Mouse (Mus musculus) heart, embryonic 11.5 days (tissue): ENCODE data around the gene Mapk9. TPM values are rescaled to one million over a fixed set of nuclear protein-coding genes. Genes with fewer than 3 reads are reported as not detected.

Source experiments
- ATAC-seq: fragments of 200-750 bp; cut with Nextera tagmentation; replicated peaks from 2 replicates; pipeline ENCODE4 v1.8.0; 2017; ENCODE audit warnings: moderate library complexity; ENCODE audit not compliant: insufficient number of reproducible peaks, low FRiP score, low TSS enrichment
- H3K27ac ChIP-seq: fragments of 300-500 bp; sonication (generic); 2 replicates; pipeline ENCODE4 v1.5.1; 2014; ENCODE audit warnings: mild to moderate bottlenecking, low read depth, low read length
- H3K27me3 ChIP-seq: fragments of 300-500 bp; sonication (generic); 2 replicates; pipeline ENCODE4 v1.6.1; 2014; ENCODE audit warnings: mild to moderate bottlenecking, low read length, mixed read lengths; ENCODE audit not compliant: control insufficient read depth, insufficient read depth
- H3K36me3 ChIP-seq: fragments of 300-500 bp; sonication (generic); 2 replicates; pipeline ENCODE4 v1.6.1; 2014; ENCODE audit warnings: mild to moderate bottlenecking, low read length, moderate library complexity, mixed read lengths; ENCODE audit not compliant: control insufficient read depth, insufficient read depth
- H3K4me1 ChIP-seq: fragments of 300-500 bp; sonication (generic); 2 replicates; pipeline ENCODE4 v1.6.1; 2014; ENCODE audit warnings: low read length; ENCODE audit not compliant: control insufficient read depth, insufficient read depth
- H3K4me2 ChIP-seq: fragments of 300-500 bp; sonication (generic); 2 replicates; pipeline ENCODE4 v1.6.1; 2014; ENCODE audit warnings: mild to moderate bottlenecking, moderate library complexity
- H3K4me3 ChIP-seq: fragments of 300-500 bp; sonication (generic); 2 replicates; pipeline ENCODE4 v1.5.1; 2014; ENCODE audit warnings: low read depth, low read length
- H3K9ac ChIP-seq: fragments of 300-500 bp; sonication (generic); 2 replicates; pipeline ENCODE4 v1.6.1; 2014; ENCODE audit warnings: mild to moderate bottlenecking, low read depth, low read length, moderate library complexity
- H3K9me3 ChIP-seq: fragments of 300-500 bp; sonication (generic); replicated peaks from 2 replicates; pipeline ENCODE4 v1.6.1; 2016; ENCODE audit warnings: low read length; ENCODE audit not compliant: control insufficient read depth
- WGBS: fragments of 180-500 bp; shearing (Covaris S2); extraction: QIAGEN DNeasy Blood & Tissue Kit; methylation state at CpG from one replicate; pipeline ENCODE4 v1.1.7; 2014; ENCODE audit not compliant: insufficient replicate concordance; 5-methylcytosine and 5-hydroxymethylcytosine counted together
- polyA plus RNA-seq: library from polyadenylated mRNA; unstranded; fragments of >200 nt; fragmentation: Nextera tagmentation; extraction: Ambion mirVana; gene quantifications from 2 replicates; pipeline ENCODE4 v1.2.1, GENCODE M21; 2014

The Mapk9 gene
- polyA plus RNA-seq, 1 experiment from 2014 or later = 35.8 TPM

- Histone ChIP-seq H3K27ac (no peak overlapping the region), H3K36me3 (peaks cover 4% of the 10 kb centered on the region), H3K4me1 (peaks cover 6% of the 10 kb centered on the region), H3K27me3 (no peaks in the 10 kb centered on the region), H3K4me3 (no peak overlapping the region), H3K4me2 (no peak overlapping the region), H3K9ac (no peak overlapping the region), H3K9me3 (no peaks in the 10 kb centered on the region)
- 91% methylated on average over 3 of the region's 3 CpGs for WGBS
- no peak for ATAC-seq
Observed at GRCm38 (mm10) chr11:49883394-49883793, 36.8 kb downstream of the Mapk9 start.

- no peaks in the 10 kb centered on the region for H3K36me3 ChIP-seq
- no peaks in the 10 kb centered on the region for H3K9me3 ChIP-seq
- no peaks in the 10 kb centered on the region for H3K4me1 ChIP-seq
- WGBS = 76% methylated on average over 5 of the region's 5 CpGs
- no peak overlapping the region for H3K4me2 ChIP-seq
- ATAC-seq = no peak
- no peak overlapping the region for H3K4me3 ChIP-seq
- no peaks in the 10 kb centered on the region for H3K27me3 ChIP-seq
- H3K27ac ChIP-seq = no peak overlapping the region
- no peak overlapping the region for H3K9ac ChIP-seq
Observed at GRCm38 (mm10) chr11:49888469-49888868, 41.9 kb downstream of the Mapk9 start.

GRCm38 (mm10) chr11:49891993-49892392 lies 45.4 kb downstream of the Mapk9 start:
- no peak overlapping the region for H3K9ac ChIP-seq
- H3K27me3 ChIP-seq = no peaks in the 10 kb centered on the region
- H3K9me3 ChIP-seq = no peaks in the 10 kb centered on the region
- H3K4me1 ChIP-seq = no peaks in the 10 kb centered on the region
- 84% methylated on average over 5 of the region's 5 CpGs for WGBS
- H3K4me3 ChIP-seq = no peak overlapping the region
- no peaks in the 10 kb centered on the region for H3K36me3 ChIP-seq
- H3K27ac ChIP-seq = no peak overlapping the region
- no peak overlapping the region for H3K4me2 ChIP-seq
- no peak for ATAC-seq

- Histone ChIP-seq H3K4me1 (no peaks in the 10 kb centered on the region), H3K9ac (no peak overlapping the region), H3K9me3 (no peaks in the 10 kb centered on the region), H3K27me3 (peaks cover 4% of the 10 kb centered on the region), H3K27ac (no peak overlapping the region; the same call in 1 of the 2 replicates), H3K4me2 (no peak overlapping the region), H3K4me3 (no peak overlapping the region), H3K36me3 (no peaks in the 10 kb centered on the region)
- no peak for ATAC-seq
- 73% methylated on average over 11 of the region's 11 CpGs for WGBS
Observed at GRCm38 (mm10) chr11:49893806-49894205, 47.3 kb downstream of the Mapk9 start.

GRCm38 (mm10) chr11:49895966-49896590 lies 49.5 kb downstream of the Mapk9 start:
- WGBS = 41% methylated on average over 6 of the region's 6 CpGs
- no peak overlapping the region for H3K9ac ChIP-seq
- H3K4me3 ChIP-seq = no peak overlapping the region
- H3K27me3 ChIP-seq = peaks cover 24% of the 10 kb centered on the region
- H3K36me3 ChIP-seq = no peaks in the 10 kb centered on the region
- ATAC-seq = no peak
- H3K27ac ChIP-seq = no peak overlapping the region
- no peaks in the 10 kb centered on the region for H3K4me1 ChIP-seq
- H3K4me2 ChIP-seq = no peak overlapping the region
- no peaks in the 10 kb centered on the region for H3K9me3 ChIP-seq

- Histone ChIP-seq H3K4me3 (no peak overlapping the region), H3K4me1 (peaks cover 3% of the 10 kb centered on the region; the same call in 1 of the 2 replicates), H3K4me2 (no peak overlapping the region), H3K27me3 (peaks cover 45% of the 10 kb centered on the region), H3K9me3 (no peaks in the 10 kb centered on the region), H3K36me3 (no peaks in the 10 kb centered on the region), H3K9ac (no peak overlapping the region), H3K27ac (no peak overlapping the region)
- WGBS = 58% methylated on average over 6 of the region's 6 CpGs
- ATAC-seq = no peak
Observed at GRCm38 (mm10) chr11:49900043-49900442, 53.5 kb downstream of the Mapk9 start.

GRCm38 (mm10) chr11:49900962-49901658 lies 54.6 kb downstream of the Mapk9 start:
- Histone ChIP-seq H3K36me3 (no peaks in the 10 kb centered on the region), H3K9me3 (no peaks in the 10 kb centered on the region), H3K4me2 (peak overlapping the region; percentile 100), H3K27me3 (peaks cover 45% of the 10 kb centered on the region), H3K4me1 (peaks cover 3% of the 10 kb centered on the region; the same call in 1 of the 2 replicates), H3K9ac (no peak overlapping the region), H3K4me3 (peak overlapping the region; percentile 63), H3K27ac (no peak overlapping the region)
- no peak for ATAC-seq
- 28% methylated on average over 15 of the region's 15 CpGs for WGBS

GRCm38 (mm10) chr11:49901659-49902458 lies 55.3 kb downstream of the Mapk9 start, which contains the start of gene Rasgef1c:
TSS of gene Rasgef1c (plus strand) at chr11:49901835.
- H3K27me3 ChIP-seq = peaks cover 45% of the 10 kb centered on the region
- 3% methylated on average over 97 of the region's 99 CpGs for WGBS

More at GRCm38 (mm10) chr11:49901659-49902458, 55.3 kb downstream of the Mapk9 start, which contains the start of gene Rasgef1c:
- H3K36me3 ChIP-seq = no peaks in the 10 kb centered on the region
- peak within 1 kb of the TSS; percentile 100 for H3K4me2 ChIP-seq
- peaks cover 3% of the 10 kb centered on the region; the same call in 1 of the 2 replicates for H3K4me1 ChIP-seq
- no peak within 1 kb of the TSS for H3K27ac ChIP-seq
- H3K4me3 ChIP-seq = peak within 1 kb of the TSS; percentile 63
- H3K9ac ChIP-seq = peak within 1 kb of the TSS; percentile 56; the same call in 1 of the 2 replicates
- peak; percentile 78 for ATAC-seq
- no peaks in the 10 kb centered on the region for H3K9me3 ChIP-seq
